Mouse (Mus musculus) heart, postnatal 25 days (tissue): ENCODE data around the gene Foxl1. TPM values are rescaled to one million over a fixed set of nuclear protein-coding genes. Genes with fewer than 3 reads are reported as not detected.

Experiments
- DNase-seq: peaks from one replicate; pipeline ENCODE4 v3.0.0; 2022; ENCODE audit warnings: low spot score
- intact Hi-C: fragments of 180-260 bp; cut with DNase I; formaldehyde crosslinking; loops from one replicate; pipeline ENCODE4 v1.15.1; 2025
- total RNA-seq, 2 experiments: library from RNA; stranded (reverse); gene quantifications; 2 replicates each; pipeline ENCODE4 v1.2.3; 2021

The Foxl1 gene
- total RNA-seq, 2 experiments from 2014 or later, result 0.16 TPM; not detected in 1

DNA sequence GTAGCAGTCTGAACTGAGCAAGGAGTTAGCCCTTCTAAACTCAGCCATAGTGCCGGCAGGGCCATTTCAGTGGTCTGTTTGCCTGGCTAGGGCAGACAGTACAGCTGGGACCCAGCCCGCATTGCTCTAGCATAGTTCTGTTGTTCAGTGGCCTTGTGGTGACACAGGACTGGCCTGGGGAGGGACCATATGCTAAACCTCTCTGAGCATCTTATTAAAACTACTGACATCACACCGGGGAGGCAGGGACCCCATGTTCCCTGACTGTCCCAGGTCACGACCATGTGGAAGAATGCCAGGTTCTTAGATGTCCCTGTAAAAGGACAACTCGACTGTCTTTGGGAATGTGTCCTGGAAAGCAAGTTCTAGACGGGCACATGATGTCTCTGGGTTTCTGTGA, 35.6 kb upstream of the Foxl1 start:
- no peak for DNase-seq
- intact Hi-C loops, result loop anchor here (1.0 to 5.0 kb wide), 4 partner anchors 122 to 410 kb away; no protein-coding TSS in a partner anchor

DNA sequence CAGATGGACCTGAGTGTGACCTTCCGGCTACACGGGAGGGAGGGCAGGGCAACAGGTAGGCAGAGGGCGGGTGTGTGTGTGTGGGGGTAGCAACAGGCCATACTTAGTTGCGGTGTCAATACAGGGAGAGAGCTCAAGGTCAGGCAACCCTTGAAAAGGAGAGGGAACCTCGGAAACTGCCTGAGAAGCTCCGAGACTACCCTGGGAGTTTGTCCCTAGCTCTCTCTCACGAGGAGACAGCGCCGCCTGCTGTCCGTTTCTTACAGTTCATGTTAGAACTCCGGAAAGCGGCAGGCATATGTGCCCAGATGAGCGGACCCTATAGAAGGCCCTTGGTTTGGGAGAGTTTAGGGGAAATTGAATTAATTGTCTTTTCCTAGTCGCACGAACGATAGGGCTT, 35.1 kb upstream of the Foxl1 start:
- intact Hi-C loops, result loop anchor here (1.0 to 5.0 kb wide), 4 partner anchors 122 to 410 kb away; no protein-coding TSS in a partner anchor
- peak; percentile 43 for DNase-seq

DNA sequence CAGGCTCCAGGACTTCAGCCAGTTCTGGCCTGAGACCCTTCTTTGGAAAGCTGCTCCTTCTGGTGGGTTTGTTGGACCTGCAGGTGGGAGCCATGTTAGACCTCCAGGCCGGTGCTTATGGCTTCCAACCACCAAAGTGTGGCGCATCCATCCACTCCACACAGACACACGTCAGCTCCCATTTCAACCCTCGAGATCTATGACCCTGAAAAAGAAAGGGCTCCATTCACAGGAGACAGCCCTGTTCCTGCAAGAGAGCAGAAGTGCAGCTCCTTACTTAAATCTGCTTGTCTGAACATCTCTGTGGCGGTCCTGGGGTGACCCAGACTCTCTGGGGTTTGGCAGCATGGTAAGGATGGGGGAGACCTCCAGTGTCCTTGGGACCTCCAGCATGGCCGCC, 34.2 kb upstream of the Foxl1 start:
- DNase-seq, result no peak

DNA sequence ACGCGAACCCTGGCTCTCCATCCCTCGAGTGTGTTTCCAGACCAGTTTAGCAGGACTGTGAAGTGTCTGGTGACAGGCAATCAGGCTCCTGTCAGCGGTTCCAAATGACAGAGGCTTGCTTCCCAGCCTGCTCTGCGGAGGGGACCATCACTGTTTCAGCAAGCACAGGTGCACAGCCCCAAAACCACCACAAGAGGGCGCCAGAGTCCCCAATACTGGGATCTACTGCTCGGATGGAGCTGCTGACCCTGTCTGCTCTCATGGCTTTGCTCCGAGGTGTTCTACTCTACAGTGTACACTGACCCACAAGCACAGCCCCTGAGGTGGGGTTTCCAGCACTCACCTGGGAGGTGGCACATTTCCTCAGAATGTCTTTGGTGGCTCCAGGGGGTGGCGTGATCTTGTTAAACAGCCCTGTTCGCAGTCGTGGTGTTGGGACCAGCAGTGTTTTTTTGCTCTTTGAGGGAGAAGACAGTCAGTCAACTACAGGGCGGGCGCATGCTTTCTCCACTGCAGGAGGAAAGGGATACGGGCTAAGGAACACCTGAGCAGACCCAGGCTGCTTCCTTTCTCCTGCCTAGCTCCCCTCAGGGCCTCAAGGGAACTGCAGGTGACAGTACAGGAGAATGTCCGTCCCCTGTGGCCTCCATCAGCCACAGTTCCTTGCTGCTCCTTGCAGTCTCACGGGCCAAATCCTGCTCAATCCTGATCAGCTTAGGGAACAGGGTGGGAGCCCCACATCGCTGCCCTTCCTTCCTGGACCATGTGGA, 23.5 kb upstream of the Foxl1 start:
- DNase-seq, result no peak
- intact Hi-C loops, result no loop called here

More for the DNA sequence above, 34.2 kb upstream of the Foxl1 start:
- intact Hi-C loops, result loop anchor here (2.0 to 5.0 kb wide), 2 partner anchors 197 to 411 kb away; no protein-coding TSS in a partner anchor

DNA sequence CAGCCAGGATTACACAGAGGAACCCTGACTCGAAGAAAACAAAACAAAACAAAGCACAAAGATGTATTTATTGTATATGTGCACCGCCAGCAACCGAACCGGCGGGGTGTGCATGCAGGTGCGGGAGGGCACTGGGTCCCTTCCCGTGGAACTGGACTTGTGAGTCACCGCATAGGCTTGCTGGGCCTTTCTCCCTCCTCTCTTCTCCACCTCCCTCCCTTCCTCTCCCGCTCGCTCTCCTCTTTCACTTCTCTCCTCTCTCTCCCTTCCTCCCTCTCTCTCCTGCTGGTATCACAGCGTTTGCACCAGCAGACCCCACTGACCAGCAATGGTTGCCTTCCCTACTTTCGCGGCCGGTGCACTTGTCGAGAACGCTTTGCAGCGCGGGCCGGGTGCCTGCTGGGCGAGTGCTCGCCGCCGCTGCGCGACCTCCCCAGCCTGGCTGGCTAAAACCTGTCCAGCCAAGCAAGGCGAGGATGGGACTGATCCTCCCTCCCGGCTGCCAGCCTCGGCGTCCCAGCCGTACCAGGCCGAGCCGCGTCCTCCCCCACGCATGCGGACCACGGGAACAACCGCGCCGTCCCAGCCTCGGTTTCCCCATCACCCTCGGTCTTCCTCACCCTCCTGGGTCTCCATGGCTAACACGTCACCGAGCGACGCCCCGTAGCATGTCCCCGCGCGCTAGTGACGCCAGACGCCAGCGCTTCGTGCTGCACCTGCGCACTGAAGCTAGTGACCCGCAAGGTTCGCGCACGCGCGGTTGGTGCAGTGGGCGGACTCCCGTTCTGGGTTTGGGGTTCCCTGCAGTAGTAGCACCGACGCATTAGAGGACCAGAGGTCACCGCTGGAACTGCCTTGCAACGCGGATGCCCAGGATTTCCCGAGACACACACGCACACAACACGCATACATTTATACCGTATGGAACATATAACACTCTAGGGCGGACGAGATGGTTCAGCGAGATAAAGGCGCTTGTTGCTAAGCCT, 19.8 kb upstream of the Foxl1 start, which contains the start of gene Mthfsd:
Gene Mthfsd, minus strand, starts transcription at position 725 of the 989 bp plus-strand sequence.
- peak; percentile 97 for DNase-seq
- intact Hi-C loops, result no loop called here

GRCm38 (mm10) chr8:121108657-121109056, 19.1 kb upstream of the Foxl1 start:
- no peak for DNase-seq
- intact Hi-C loops, result no loop called here

DNA sequence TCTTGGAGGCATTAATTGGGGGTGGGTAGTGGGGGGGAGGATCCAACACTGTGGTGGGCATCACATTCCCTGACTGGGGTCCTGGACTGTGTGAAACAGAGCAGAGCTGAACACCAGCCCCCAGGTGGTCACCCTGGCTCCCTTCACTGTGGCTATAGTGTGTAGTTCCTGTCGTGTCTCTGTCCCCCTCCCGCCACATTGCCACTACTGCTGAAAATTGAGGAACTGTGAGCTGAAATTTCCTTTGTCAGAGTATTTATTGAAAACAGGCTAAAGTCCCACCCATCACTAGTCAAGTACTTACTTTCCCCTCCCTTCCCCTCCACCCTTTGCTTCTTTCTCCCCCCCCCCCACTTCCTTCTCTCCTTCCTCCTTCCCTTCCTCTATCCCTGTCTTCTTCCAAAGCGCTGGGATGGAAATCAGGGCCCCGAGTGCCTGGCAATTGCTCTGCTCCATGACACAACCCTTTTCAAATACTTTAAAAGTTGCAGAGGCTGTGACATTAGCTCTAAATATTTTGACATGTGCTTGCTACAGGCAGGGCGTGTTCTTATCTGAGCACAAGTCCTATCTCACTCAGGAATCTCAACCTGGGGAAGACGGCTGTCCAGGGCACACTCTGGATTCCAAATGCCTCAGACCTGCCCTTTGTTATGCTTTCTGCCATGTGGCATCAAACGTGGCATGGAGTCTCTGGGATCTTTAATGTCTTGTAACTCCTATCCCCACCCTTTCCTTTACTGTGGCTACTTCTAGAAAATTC, 16.4 kb upstream of the Foxl1 start:
- intact Hi-C loops, result loop anchor here (5.0 kb wide), 2 partner anchors 101 to 116 kb away; no protein-coding TSS in a partner anchor

DNA sequence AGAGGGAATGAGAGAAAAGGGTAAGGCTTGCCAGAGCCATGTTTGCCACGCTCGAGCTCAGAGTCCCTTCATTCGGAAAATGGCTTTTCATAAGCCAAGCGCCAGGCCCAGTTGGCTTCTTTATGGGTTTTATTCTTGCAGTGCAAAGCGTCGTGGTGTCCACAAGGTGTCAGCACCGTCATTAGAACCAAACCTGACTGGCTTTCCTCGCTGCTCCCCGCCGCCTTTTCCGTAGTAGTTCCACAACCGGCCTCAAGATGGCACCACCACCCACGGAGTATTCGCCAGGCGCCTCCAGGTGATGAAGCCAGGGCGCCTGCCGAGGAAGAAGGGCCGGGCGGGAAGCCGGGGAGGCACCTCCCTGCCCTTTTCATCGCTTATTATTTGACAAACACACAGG, 14.5 kb upstream of the Foxl1 start:
- intact Hi-C loops, result loop anchor here (1.0 to 5.0 kb wide), 4 partner anchors 99 to 400 kb away; no protein-coding TSS in a partner anchor
- DNase-seq, result peak; percentile 88

More for the DNA sequence above, 16.4 kb upstream of the Foxl1 start:
- no peak for DNase-seq

- intact Hi-C loops, result no loop called here
- no peak for DNase-seq
Measured at GRCm38 (mm10) chr8:121115136-121115535, 12.6 kb upstream of the Foxl1 start.

DNA sequence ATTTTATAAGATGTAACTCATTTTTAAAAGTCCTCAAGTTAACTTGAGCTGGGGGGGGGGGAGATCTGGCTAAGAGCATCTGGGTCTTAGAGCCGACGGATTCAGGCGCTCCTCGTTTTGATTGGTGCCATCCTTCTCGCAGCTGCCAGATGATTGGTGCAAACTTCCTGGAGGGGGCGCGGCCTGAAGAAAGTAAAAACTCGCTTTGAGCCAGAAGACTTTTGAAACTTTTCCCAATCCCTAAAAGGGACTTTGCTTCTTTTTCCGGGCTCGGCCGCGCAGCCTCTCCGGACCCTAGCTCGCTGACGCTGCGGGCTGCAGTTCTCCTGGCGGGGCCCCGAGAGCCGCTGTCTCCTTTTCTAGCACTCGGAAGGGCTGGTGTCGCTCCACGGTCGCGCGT, 11.8 kb upstream of the Foxl1 start, which contains the start of gene Foxc2:
Gene Foxc2, plus strand, starts transcription at position 224 of the 400 bp plus-strand sequence.
- peak; percentile 87 for DNase-seq
- intact Hi-C loops, result no loop called here

GRCm38 (mm10) chr8:121116591-121117185, 11.1 kb upstream of the Foxl1 start:
- no peak for DNase-seq
- intact Hi-C loops, result no loop called here

GRCm38 (mm10) chr8:121117186-121117651, 10.5 kb upstream of the Foxl1 start:
- no peak for DNase-seq
- intact Hi-C loops, result no loop called here

DNA sequence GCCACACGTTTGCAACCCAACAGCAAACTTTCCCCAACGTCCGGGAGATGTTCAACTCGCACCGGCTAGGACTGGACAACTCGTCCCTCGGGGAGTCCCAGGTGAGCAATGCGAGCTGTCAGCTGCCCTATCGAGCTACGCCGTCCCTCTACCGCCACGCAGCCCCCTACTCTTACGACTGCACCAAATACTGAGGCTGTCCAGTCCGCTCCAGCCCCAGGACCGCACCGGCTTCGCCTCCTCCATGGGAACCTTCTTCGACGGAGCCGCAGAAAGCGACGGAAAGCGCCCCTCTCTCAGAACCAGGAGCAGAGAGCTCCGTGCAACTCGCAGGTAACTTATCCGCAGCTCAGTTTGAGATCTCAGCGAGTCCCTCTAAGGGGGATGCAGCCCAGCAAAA, 9.8 kb upstream of the Foxl1 start:
- intact Hi-C loops, result no loop called here
- no peak for DNase-seq

- intact Hi-C loops, result no loop called here
- no peak for DNase-seq
Measured at GRCm38 (mm10) chr8:121118634-121119420, 8.9 kb upstream of the Foxl1 start.

GRCm38 (mm10) chr8:121119635-121120455, 7.9 kb upstream of the Foxl1 start:
- no peak for DNase-seq
- intact Hi-C loops, result no loop called here

- no peak for DNase-seq
- intact Hi-C loops, result no loop called here
Measured at GRCm38 (mm10) chr8:121120456-121121419, 7.0 kb upstream of the Foxl1 start.
